1 mouse cellular context compared by ENCODE assay signal in genomic region chr3:68495096-68495735, GRCm38 (mm10).
TF ChIP-seq lines count a peak whose summit lies in the region.

No protein-coding gene starts in this region.

TF ChIP-seq in MEL, 35 proteins besides CTCF, POLR2A, EP300 and RAD21 (continued from another document):
- TF ChIP-seq KAT2A (conservative IDR thresholded peaks at IDR 0.05; ENCODE audit: low read depth, low read length): no peak
- TF ChIP-seq NELFE (IDR thresholded peaks at IDR 0.05; ENCODE audit: low read depth, low read length): no peak; the same call in none of the 2 replicates
- no peak for TF ChIP-seq USF1 (IDR thresholded peaks at IDR 0.05; ENCODE audit: low read depth, low read length)
- no peak for TF ChIP-seq POLR2AphosphoS2 (IDR thresholded peaks at IDR 0.05; ENCODE audit: low read length)
- TF ChIP-seq MAFK (IDR thresholded peaks at IDR 0.05; ENCODE audit: borderline replicate concordance, low read depth, low read length): no peak
- TF ChIP-seq JUND (IDR thresholded peaks at IDR 0.05; ENCODE audit: low read depth, low read length): no peak
- no peak for TF ChIP-seq MYC (IDR thresholded peaks at IDR 0.05; ENCODE audit: low read depth, low read length)
- no peak for TF ChIP-seq UBTF (IDR thresholded peaks at IDR 0.05; ENCODE audit: borderline replicate concordance, insufficient read depth, low read depth, low read length)
TF ChIP-seq in MEL: peak in this region for 8.
